Mouse (Mus musculus) inflammation-experienced regulatory T-cells, adult 6 months (primary cell): ENCODE data around the gene Tmem106b. TPM values are rescaled to one million over a fixed set of nuclear protein-coding genes. Genes with fewer than 3 reads are reported as not detected.

Experiments used
- polyA plus RNA-seq, 3 experiments: library from polyadenylated mRNA; unstranded; fragments of 100-300 nt; shearing (Covaris generic); gene quantifications; one replicate each; pipeline ENCODE4 v1.2.1; 2017

Gene Tmem106b
- polyA plus RNA-seq, 3 experiments from 2014 or later = 31.6 to 38.1 (median 37.0) TPM

Other genes starting within 250 kb of the Tmem106b start
- under 1 TPM in 2 of 3 experiments, not detected in 1; 0.13 to 0.21 TPM for gene Vwde, start 155.2 kb downstream of the Tmem106b start, polyA plus RNA-seq